Mouse (Mus musculus): ENCODE measurements around the gene Gm17324. TPM values are rescaled to one million over a fixed set of nuclear protein-coding genes. Genes with fewer than 3 reads are reported as not detected.
"Not testable (repeated sequence)": the region's sequence is repeated elsewhere in the genome, so short reads cannot be mapped to it uniquely, and the experiment has no call there.

Gm17324 gene
- polyA plus RNA-seq, 1 experiment from 2014 or later = 0.90 TPM

DNA sequence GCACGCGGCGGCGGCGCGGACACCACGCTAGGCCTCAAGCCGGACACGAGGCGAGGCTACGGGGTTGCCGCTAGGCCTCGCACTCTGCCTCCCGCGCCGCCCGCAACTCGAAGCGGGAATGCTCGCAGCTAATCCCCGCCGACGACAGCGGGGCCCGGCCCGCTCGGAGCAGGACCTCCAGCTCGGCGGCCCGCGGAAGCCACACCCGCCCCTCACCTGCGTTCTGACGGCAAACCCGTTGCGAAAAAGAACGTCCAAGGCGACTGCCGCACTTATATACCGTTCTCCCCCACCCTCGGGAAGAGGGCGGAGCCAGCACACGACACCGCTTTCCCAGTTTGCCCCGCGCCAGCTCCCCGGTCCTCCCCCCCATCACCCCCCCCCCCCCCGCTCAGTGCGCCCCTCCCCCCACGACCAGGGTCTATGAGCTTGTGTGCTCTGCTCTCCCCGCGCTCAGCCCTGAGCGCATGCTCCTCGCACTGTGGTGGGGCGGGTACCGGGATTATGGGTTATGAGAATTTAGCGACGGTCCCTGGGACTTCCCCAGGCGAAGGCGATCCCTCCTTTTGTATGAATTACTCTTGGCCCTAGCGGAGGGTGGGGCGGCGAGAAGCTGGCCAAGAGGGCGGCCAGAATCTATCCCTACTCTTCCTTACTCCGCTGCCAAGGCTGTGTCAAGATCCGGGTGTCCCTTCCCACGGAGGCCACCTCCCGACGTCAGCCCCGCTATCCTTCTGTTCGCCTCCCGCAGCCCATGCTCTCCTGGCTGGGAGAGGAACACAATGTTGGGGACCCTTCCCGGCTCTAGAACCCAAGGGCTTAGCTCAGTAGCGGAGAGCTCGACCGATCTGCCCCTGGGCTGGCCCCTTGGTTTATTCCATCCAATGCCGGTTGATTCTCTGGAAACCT is 33.1 kb upstream of the Gm17324 start:
- peak; percentile 98 for ATAC-seq (ENCODE audit: insufficient number of reproducible peaks, insufficient read depth, low FRiP score, low read depth)
- peaks cover 26% of the 10 kb centered on the region for H3K36me3 ChIP-seq (ENCODE audit: control insufficient read depth, insufficient read depth, low read length)
- H3K27ac ChIP-seq (ENCODE audit: low read length) = peak overlapping the region; percentile 99
- under 1% methylated on average over 67 of the region's 77 CpGs for WGBS
- peak overlapping the region; percentile 72 for H3K4me3 ChIP-seq (ENCODE audit: low read depth, low read length)
- peak overlapping the region; percentile 58 for H3K4me2 ChIP-seq (replicated peaks; ENCODE audit: low read depth, low read length)
- H3K27me3 ChIP-seq (ENCODE audit: control insufficient read depth, insufficient read depth, low read length) = no peaks in the 10 kb centered on the region
- H3K9me3 ChIP-seq (ENCODE audit: control insufficient read depth, low read depth, low read length) = no peaks in the 10 kb centered on the region
- peaks cover 8% of the 10 kb centered on the region; the same call in 1 of the 2 replicates for H3K4me1 ChIP-seq (ENCODE audit: control insufficient read depth, insufficient read depth, low read length)
- peak overlapping the region; percentile 100 for H3K9ac ChIP-seq (replicated peaks; ENCODE audit: low read depth, low read length)

DNA sequence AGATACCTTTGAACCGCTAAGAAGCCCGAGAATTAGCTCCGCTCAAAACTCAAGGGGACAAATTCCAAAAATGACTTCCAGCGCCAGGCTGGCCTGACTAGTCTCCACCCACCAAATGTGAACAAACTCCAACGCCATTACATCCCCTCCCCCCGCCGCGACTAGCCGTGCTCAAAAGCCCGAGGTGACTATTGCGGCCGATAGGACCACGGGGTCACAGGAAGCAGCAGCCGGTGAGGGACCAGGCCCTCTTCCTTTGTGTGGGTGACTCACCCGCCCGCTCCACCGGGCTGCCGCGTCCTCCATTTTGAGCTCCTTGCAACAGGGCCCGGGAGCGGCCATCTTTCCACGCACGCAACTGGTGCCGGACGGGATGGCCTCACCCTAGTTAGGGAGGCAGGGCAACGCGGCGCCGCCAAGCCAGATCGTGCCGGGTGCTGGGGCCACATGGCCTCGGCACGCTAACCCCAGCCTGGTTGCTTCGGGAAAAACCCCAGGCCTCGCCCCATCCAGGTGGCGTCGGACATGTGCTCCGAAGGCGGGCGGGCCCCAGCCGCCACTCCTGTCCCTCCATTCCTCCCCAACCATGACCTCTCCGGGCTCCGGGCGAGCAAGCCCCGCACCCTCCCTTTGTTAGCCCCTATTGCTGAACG is 32.2 kb upstream of the Gm17324 start:
- Histone ChIP-seq H3K4me1 (ENCODE audit: control insufficient read depth, insufficient read depth, low read length) (peaks cover 8% of the 10 kb centered on the region; the same call in 1 of the 2 replicates), H3K4me3 (ENCODE audit: low read depth, low read length) (peak overlapping the region; percentile 72), H3K36me3 (ENCODE audit: control insufficient read depth, insufficient read depth, low read length) (peaks cover 31% of the 10 kb centered on the region), H3K27ac (ENCODE audit: low read length) (peak overlapping the region; percentile 99), H3K9me3 (ENCODE audit: control insufficient read depth, low read depth, low read length) (no peaks in the 10 kb centered on the region), H3K9ac (replicated peaks; ENCODE audit: low read depth, low read length) (peak overlapping the region; percentile 100), H3K4me2 (replicated peaks; ENCODE audit: low read depth, low read length) (peak overlapping the region; percentile 58), H3K27me3 (ENCODE audit: control insufficient read depth, insufficient read depth, low read length) (no peaks in the 10 kb centered on the region)
- ATAC-seq (ENCODE audit: insufficient number of reproducible peaks, insufficient read depth, low FRiP score, low read depth) = peak; percentile 5; the same call in 1 of the 2 replicates
- under 1% methylated on average over 46 of the region's 46 CpGs for WGBS

DNA sequence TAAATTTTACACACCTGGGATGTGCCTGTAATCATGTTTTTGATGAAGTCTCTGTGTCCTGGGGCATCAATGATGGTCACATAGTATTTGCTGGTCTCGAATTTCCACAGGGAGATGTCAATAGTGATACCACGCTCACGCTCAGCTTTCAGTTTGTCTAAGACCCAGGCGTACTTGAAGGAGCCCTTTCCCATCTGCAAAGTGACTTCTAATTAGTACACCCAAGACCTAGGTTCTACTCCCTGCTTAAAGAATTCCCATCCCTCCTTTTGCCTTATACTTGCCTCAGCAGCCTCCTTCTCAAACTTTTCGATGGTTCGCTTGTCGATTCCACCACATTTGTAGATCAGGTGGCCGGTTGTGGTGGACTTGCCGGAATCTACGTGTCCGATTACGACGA is 31.6 kb upstream of the Gm17324 start:
- Histone ChIP-seq H3K4me3 (ENCODE audit: low read depth, low read length) (peak overlapping the region; percentile 72), H3K27ac (ENCODE audit: low read length) (peak overlapping the region; percentile 99; the same call in 1 of the 2 replicates), H3K9ac (replicated peaks; ENCODE audit: low read depth, low read length) (peak overlapping the region; percentile 100), H3K36me3 (ENCODE audit: control insufficient read depth, insufficient read depth, low read length) (peaks cover 31% of the 10 kb centered on the region), H3K4me2 (replicated peaks; ENCODE audit: low read depth, low read length) (peak overlapping the region; percentile 58)
- not testable (repeated sequence) for H3K4me1 ChIP-seq (ENCODE audit: control insufficient read depth, insufficient read depth, low read length); H3K9me3 ChIP-seq (ENCODE audit: control insufficient read depth, low read depth, low read length); ATAC-seq (ENCODE audit: insufficient number of reproducible peaks, insufficient read depth, low FRiP score, low read depth); H3K27me3 ChIP-seq (ENCODE audit: control insufficient read depth, insufficient read depth, low read length)
- under 1% methylated on average over 13 of the region's 13 CpGs for WGBS

DNA sequence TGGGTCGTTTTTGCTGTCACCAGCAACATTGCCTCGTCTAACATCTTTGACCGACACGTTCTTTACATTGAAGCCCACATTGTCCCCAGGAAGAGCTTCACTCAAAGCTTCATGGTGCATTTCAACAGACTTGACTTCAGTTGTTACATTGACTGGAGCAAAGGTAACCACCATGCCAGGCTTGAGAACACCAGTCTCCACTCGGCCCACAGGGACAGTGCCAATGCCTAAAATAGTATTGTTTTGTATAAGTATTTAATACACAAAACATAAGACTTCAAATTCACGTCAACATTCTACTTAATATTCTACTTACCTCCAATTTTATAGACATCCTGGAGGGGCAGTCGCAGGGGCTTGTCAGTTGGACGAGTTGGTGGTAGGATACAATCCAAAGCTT is 30.7 kb upstream of the Gm17324 start:
- not testable (repeated sequence) for ATAC-seq (ENCODE audit: insufficient number of reproducible peaks, insufficient read depth, low FRiP score, low read depth); H3K9me3 ChIP-seq (ENCODE audit: control insufficient read depth, low read depth, low read length); H3K27me3 ChIP-seq (ENCODE audit: control insufficient read depth, insufficient read depth, low read length); H3K4me1 ChIP-seq (ENCODE audit: control insufficient read depth, insufficient read depth, low read length); H3K27ac ChIP-seq (ENCODE audit: low read length); H3K9ac ChIP-seq (replicated peaks; ENCODE audit: low read depth, low read length)
- 25% methylated on average over 8 of the region's 8 CpGs for WGBS
- Histone ChIP-seq H3K4me3 (ENCODE audit: low read depth, low read length) (peak overlapping the region; percentile 72), H3K4me2 (replicated peaks; ENCODE audit: low read depth, low read length) (peak overlapping the region; percentile 58), H3K36me3 (ENCODE audit: control insufficient read depth, insufficient read depth, low read length) (peaks cover 31% of the 10 kb centered on the region)

DNA sequence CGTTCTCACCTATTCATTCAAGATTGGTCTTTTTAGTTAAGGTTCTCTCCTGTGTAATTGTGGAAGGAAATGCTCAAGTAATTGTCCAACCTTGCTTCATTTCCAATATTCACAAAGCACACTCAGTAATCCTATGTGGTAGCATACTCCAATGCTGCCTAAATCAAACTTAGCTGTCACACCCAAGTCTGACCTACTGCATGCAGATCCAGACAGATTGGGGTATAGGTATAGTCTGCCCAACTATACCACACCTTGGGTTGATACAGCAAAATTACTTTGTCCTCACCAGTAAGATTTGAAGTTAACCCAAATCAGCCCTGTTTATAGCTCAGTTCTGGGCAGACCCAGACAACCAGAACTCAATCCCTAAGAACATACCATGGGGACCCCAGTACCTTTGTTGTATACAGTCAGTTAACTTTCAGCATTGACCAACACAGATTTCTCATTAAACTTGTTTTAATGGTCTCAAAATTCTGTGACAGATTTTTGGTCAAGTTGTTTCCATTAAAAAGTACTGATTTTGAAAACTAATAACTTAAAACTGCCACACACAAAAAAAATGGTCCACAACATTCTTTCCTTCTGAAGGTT is 29.5 kb upstream of the Gm17324 start:
- Histone ChIP-seq H3K4me2 (replicated peaks; ENCODE audit: low read depth, low read length) (0 out of 2 replicates have a peak overlapping the region, but pooled peaks have one; percentile 3), H3K36me3 (ENCODE audit: control insufficient read depth, insufficient read depth, low read length) (peaks cover 37% of the 10 kb centered on the region)
- H3K9ac ChIP-seq (replicated peaks; ENCODE audit: low read depth, low read length); H3K9me3 ChIP-seq (ENCODE audit: control insufficient read depth, low read depth, low read length); H3K4me1 ChIP-seq (ENCODE audit: control insufficient read depth, insufficient read depth, low read length); ATAC-seq (ENCODE audit: insufficient number of reproducible peaks, insufficient read depth, low FRiP score, low read depth); H3K27me3 ChIP-seq (ENCODE audit: control insufficient read depth, insufficient read depth, low read length); H3K27ac ChIP-seq (ENCODE audit: low read length); H3K4me3 ChIP-seq (ENCODE audit: low read depth, low read length): not testable (repeated sequence)
- WGBS = 62% methylated on average over 1 of the region's 1 CpGs

DNA sequence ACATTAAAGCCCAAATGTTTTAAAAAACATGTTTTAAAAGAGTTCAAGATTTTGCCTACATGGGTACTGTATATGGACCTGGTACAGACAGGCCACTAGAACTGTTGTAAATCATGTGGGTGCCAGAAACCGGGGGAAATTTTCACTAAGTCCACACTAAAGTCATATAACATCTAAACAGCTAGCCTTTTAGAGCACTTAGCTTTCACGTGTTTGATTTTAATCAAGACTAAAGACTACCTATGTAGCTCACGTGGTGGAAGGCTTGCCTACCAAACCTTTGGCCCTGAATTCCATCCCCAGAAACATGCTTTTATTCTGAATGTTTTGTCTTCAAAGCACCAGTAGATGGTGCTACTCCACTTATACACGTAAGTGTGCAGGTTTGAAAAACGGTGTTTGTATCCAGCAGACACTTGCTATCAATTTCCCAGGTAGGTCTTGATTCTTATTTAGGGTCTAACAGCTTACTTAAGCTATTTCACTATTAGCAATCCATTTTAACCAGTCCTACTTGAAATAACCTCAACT is 28.5 kb upstream of the Gm17324 start:
- H3K27ac ChIP-seq (ENCODE audit: low read length) = no peak overlapping the region
- no peak for ATAC-seq (ENCODE audit: insufficient number of reproducible peaks, insufficient read depth, low FRiP score, low read depth)
- H3K9ac ChIP-seq (replicated peaks; ENCODE audit: low read depth, low read length) = no peak overlapping the region
- H3K36me3 ChIP-seq (ENCODE audit: control insufficient read depth, insufficient read depth, low read length) = peaks cover 42% of the 10 kb centered on the region
- WGBS = 8% methylated on average over 5 of the region's 5 CpGs
- no peak overlapping the region for H3K4me3 ChIP-seq (ENCODE audit: low read depth, low read length)
- H3K9me3 ChIP-seq (ENCODE audit: control insufficient read depth, low read depth, low read length) = no peaks in the 10 kb centered on the region
- H3K4me2 ChIP-seq (replicated peaks; ENCODE audit: low read depth, low read length) = no peak overlapping the region
- no peaks in the 10 kb centered on the region for H3K27me3 ChIP-seq (ENCODE audit: control insufficient read depth, insufficient read depth, low read length)
- 0 out of 2 replicates have a peak, but pooled peaks cover 2% of the 10 kb centered on the region for H3K4me1 ChIP-seq (ENCODE audit: control insufficient read depth, insufficient read depth, low read length)

GRCm38 (mm10) chr9:78476531-78477020 is 28.0 kb upstream of the Gm17324 start:
- H3K27me3 ChIP-seq (ENCODE audit: control insufficient read depth, insufficient read depth, low read length) = no peaks in the 10 kb centered on the region
- H3K4me3 ChIP-seq (ENCODE audit: low read depth, low read length) = no peak overlapping the region
- 0 out of 2 replicates have a peak, but pooled peaks cover 2% of the 10 kb centered on the region for H3K4me1 ChIP-seq (ENCODE audit: control insufficient read depth, insufficient read depth, low read length)
- 27% methylated on average over 1 of the region's 1 CpGs for WGBS
- H3K36me3 ChIP-seq (ENCODE audit: control insufficient read depth, insufficient read depth, low read length) = peaks cover 42% of the 10 kb centered on the region
- no peak overlapping the region for H3K4me2 ChIP-seq (replicated peaks; ENCODE audit: low read depth, low read length)
- peak; percentile 4; the same call in 1 of the 2 replicates for ATAC-seq (ENCODE audit: insufficient number of reproducible peaks, insufficient read depth, low FRiP score, low read depth)
- no peak overlapping the region for H3K27ac ChIP-seq (ENCODE audit: low read length)
- no peaks in the 10 kb centered on the region for H3K9me3 ChIP-seq (ENCODE audit: control insufficient read depth, low read depth, low read length)
- H3K9ac ChIP-seq (replicated peaks; ENCODE audit: low read depth, low read length) = no peak overlapping the region

GRCm38 (mm10) chr9:78475873-78476272 is 27.3 kb upstream of the Gm17324 start:
- no peak overlapping the region for H3K27ac ChIP-seq (ENCODE audit: low read length)
- WGBS = 86% methylated on average over 4 of the region's 4 CpGs
- H3K4me1 ChIP-seq (ENCODE audit: control insufficient read depth, insufficient read depth, low read length) = 0 out of 2 replicates have a peak, but pooled peaks cover 2% of the 10 kb centered on the region
- H3K27me3 ChIP-seq (ENCODE audit: control insufficient read depth, insufficient read depth, low read length) = no peaks in the 10 kb centered on the region
- peaks cover 42% of the 10 kb centered on the region for H3K36me3 ChIP-seq (ENCODE audit: control insufficient read depth, insufficient read depth, low read length)
- no peak overlapping the region for H3K4me2 ChIP-seq (replicated peaks; ENCODE audit: low read depth, low read length)
- no peak overlapping the region for H3K4me3 ChIP-seq (ENCODE audit: low read depth, low read length)
- ATAC-seq (ENCODE audit: insufficient number of reproducible peaks, insufficient read depth, low FRiP score, low read depth) = no peak
- H3K9ac ChIP-seq (replicated peaks; ENCODE audit: low read depth, low read length) = no peak overlapping the region
- H3K9me3 ChIP-seq (ENCODE audit: control insufficient read depth, low read depth, low read length) = no peaks in the 10 kb centered on the region

Data from stomach, embryonic 14.5 days (tissue).